Mouse (Mus musculus) midbrain, postnatal 0 days (tissue): ENCODE measurements around the gene Leng1. TPM values are rescaled to one million over a fixed set of nuclear protein-coding genes. Genes with fewer than 3 reads are reported as not detected.

ENCODE experiments used
- ATAC-seq: fragments of 200-750 bp; cut with Nextera tagmentation; 2 replicates; pipeline ENCODE4 v1.8.0; 2017; ENCODE audit warnings: moderate number of reproducible peaks, mild to moderate bottlenecking, moderate TSS enrichment, moderate library complexity; ENCODE audit not compliant: low FRiP score
- DNase-seq: peaks from one replicate; pipeline ENCODE4 v3.0.0-alpha.2; 2015; ENCODE audit warnings: low spot score
- H3K27ac ChIP-seq: fragments of 300-500 bp; sonication (generic); 2 replicates; pipeline ENCODE4 v1.5.1; 2014; ENCODE audit warnings: low read depth, mild to moderate bottlenecking, low read length, mixed read lengths
- H3K27me3 ChIP-seq: fragments of 300-500 bp; sonication (generic); 2 replicates; pipeline ENCODE4 v1.6.1; 2014; ENCODE audit warnings: low read length, control low read depth, mixed read lengths; ENCODE audit not compliant: insufficient read depth
- H3K36me3 ChIP-seq: fragments of 300-500 bp; sonication (generic); 2 replicates; pipeline ENCODE4 v1.6.1; 2014; ENCODE audit warnings: low read length, control low read depth, mixed read lengths; ENCODE audit not compliant: insufficient read depth
- H3K4me1 ChIP-seq: fragments of 300-500 bp; sonication (generic); 2 replicates; pipeline ENCODE4 v1.6.1; 2014; ENCODE audit warnings: mild to moderate bottlenecking, control low read depth, antibody characterized with exemption, low read length, mixed read lengths; ENCODE audit not compliant: insufficient read depth
- H3K4me2 ChIP-seq: fragments of 300-500 bp; sonication (generic); 2 replicates; pipeline ENCODE4 v1.6.1; 2014; ENCODE audit warnings: low read depth, mild to moderate bottlenecking, low read length, mixed read lengths; ENCODE audit not compliant: poor library complexity, severe bottlenecking
- H3K4me3 ChIP-seq: fragments of 300-500 bp; sonication (generic); 2 replicates; pipeline ENCODE4 v1.5.1; 2014; ENCODE audit warnings: low read depth, mild to moderate bottlenecking, low read length, moderate library complexity
- H3K9ac ChIP-seq: fragments of 300-500 bp; sonication (generic); replicated peaks from 2 replicates; pipeline ENCODE4 v1.6.1; 2014; ENCODE audit warnings: mild to moderate bottlenecking, low read length, moderate library complexity, mixed read lengths; ENCODE audit not compliant: poor library complexity, severe bottlenecking
- H3K9me3 ChIP-seq: fragments of 300-500 bp; sonication (generic); 2 replicates; pipeline ENCODE4 v1.6.1; 2016; ENCODE audit warnings: low read length, control low read depth
- CTCF ChIP-seq: IDR thresholded peaks from 2 replicates; pipeline ENCODE4 v1.5.1; 2016; ENCODE audit warnings: antibody characterized with exemption, mild to moderate bottlenecking
- WGBS: fragments of 180-500 bp; shearing (Covaris S2); extraction: QIAGEN DNeasy Blood & Tissue Kit; methylation state at CpG from one replicate; pipeline ENCODE4 v1.1.7; 2014; 5-methylcytosine and 5-hydroxymethylcytosine counted together
- polyA plus RNA-seq: library from polyadenylated mRNA; unstranded; fragments of >200 nt; fragmentation: Nextera tagmentation; extraction: Ambion mirVana; gene quantifications from 2 replicates; pipeline ENCODE4 v1.2.1, GENCODE M21; 2015
- total RNA-seq: library from RNA; depleted of rRNA; stranded (reverse); fragments of >200 nt; gene quantifications from 2 replicates; pipeline ENCODE4 v1.2.3, GENCODE M21; 2014

Gene Leng1
- total and polyA plus RNA-seq, 2 experiments from 2014 or later: 5.2 to 11.2 TPM

GRCm38 (mm10) chr7:3666921-3667391 lies 1.3 kb upstream of the Leng1 start:
- no peaks in the 10 kb centered on the region for H3K27me3 ChIP-seq
- H3K4me1 ChIP-seq: peaks cover 5% of the 10 kb centered on the region; the same call in 1 of the 2 replicates
- WGBS: 20% methylated on average over 14 of the region's 14 CpGs
- ATAC-seq: no peak
- H3K27ac ChIP-seq: no peak overlapping the region
- no peak overlapping the region for H3K9ac ChIP-seq
- H3K4me2 ChIP-seq: no peak overlapping the region
- TF ChIP-seq CTCF: peak; percentile 40
- H3K4me3 ChIP-seq: no peak overlapping the region
- no peak for DNase-seq
- H3K9me3 ChIP-seq: no peaks in the 10 kb centered on the region
- H3K36me3 ChIP-seq: peaks cover 8% of the 10 kb centered on the region; the same call in 1 of the 2 replicates

- no peak for TF ChIP-seq CTCF
- 31% methylated on average over 15 of the region's 15 CpGs for WGBS
- Histone ChIP-seq H3K4me2 (peak overlapping the region; percentile 82), H3K9ac (peak overlapping the region; percentile 70), H3K36me3 (peaks cover 24% of the 10 kb centered on the region), H3K27ac (peak overlapping the region; percentile 72), H3K27me3 (no peaks in the 10 kb centered on the region), H3K4me1 (peaks cover 5% of the 10 kb centered on the region; the same call in 1 of the 2 replicates), H3K4me3 (peak overlapping the region; percentile 64), H3K9me3 (no peaks in the 10 kb centered on the region)
- DNase-seq: peak; percentile 10
- peak; percentile 15; the same call in 1 of the 2 replicates for ATAC-seq
Observed at GRCm38 (mm10) chr7:3664524-3665214, 971 bp downstream of the Leng1 start.

GRCm38 (mm10) chr7:3658578-3658977 lies 7.1 kb downstream of the Leng1 start:
- DNase-seq (no peak), ATAC-seq (no peak)
- Histone ChIP-seq H3K27ac (no peak overlapping the region), H3K27me3 (no peaks in the 10 kb centered on the region), H3K4me1 (no peaks in the 10 kb centered on the region), H3K4me2 (no peak overlapping the region), H3K9me3 (no peaks in the 10 kb centered on the region), H3K4me3 (no peak overlapping the region), H3K36me3 (peaks cover 74% of the 10 kb centered on the region), H3K9ac (no peak overlapping the region)
- 95% methylated on average over 14 of the region's 14 CpGs for whole genome bisulfite sequencing
- TF ChIP-seq CTCF: no peak

DNA sequence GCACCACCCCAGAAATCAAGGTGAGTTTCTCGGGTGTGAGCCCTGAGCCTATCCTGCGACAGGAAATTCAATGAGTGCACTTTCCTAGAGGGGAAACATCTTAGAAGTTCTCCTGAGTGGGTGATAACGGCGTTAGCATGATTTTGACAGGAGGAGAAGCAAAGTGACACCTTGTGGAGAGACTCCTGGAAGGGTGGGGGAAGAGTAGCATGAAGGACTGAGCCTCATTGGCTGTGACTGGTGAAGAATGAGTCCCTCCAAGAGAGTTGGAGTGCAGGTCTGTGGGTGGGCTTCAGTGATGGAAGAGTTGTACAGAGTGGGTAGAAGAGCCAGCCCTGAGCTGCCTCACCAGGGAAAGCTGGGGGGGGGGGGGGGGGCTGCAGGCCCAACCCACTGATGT lies 8.7 kb downstream of the Leng1 start:
- Histone ChIP-seq H3K4me3 (no peak overlapping the region), H3K36me3 (peaks cover 81% of the 10 kb centered on the region), H3K9me3 (no peaks in the 10 kb centered on the region), H3K4me2 (no peak overlapping the region), H3K4me1 (no peaks in the 10 kb centered on the region), H3K9ac (no peak overlapping the region), H3K27me3 (no peaks in the 10 kb centered on the region), H3K27ac (no peak overlapping the region)
- WGBS: 87% methylated on average over 4 of the region's 4 CpGs
- DNase-seq (no peak), ATAC-seq (no peak)
- TF ChIP-seq CTCF: no peak

- H3K9ac ChIP-seq: peak overlapping the region; percentile 96
- no peaks in the 10 kb centered on the region for H3K27me3 ChIP-seq
- H3K36me3 ChIP-seq: peaks cover 15% of the 10 kb centered on the region
- DNase-seq (no peak), ATAC-seq (no peak)
- no peak for TF ChIP-seq CTCF
- H3K9me3 ChIP-seq: no peaks in the 10 kb centered on the region
- H3K4me2 ChIP-seq: peak overlapping the region; percentile 86
- H3K4me3 ChIP-seq: peak overlapping the region; percentile 93
- WGBS: 67% methylated on average over 4 of the region's 4 CpGs
- no peak overlapping the region for H3K27ac ChIP-seq
- peaks cover 13% of the 10 kb centered on the region for H3K4me1 ChIP-seq
Observed at GRCm38 (mm10) chr7:3646641-3647040, 19.0 kb downstream of the Leng1 start.

DNA sequence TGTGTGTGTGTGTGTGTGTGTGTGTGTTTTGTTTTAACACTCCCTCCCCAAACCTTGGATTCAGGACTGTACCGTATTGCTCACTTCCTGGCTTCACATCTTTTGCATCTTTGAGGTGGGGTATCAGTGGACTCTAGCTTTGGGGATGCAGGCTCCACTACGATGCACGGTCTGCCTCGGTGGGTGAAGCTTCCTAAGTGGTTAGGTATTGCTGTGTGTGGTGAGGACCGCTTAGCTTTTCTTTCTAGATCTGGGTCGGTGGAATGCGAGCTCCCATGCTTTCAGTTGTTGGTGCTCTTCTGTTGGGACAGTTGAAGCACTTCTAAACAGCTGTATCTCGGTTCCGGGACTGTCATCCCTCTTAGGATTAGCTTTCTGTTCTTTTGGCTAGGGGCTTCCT lies 19.5 kb downstream of the Leng1 start:
- peak overlapping the region; percentile 96 for H3K9ac ChIP-seq
- ATAC-seq (no peak), DNase-seq (no peak)
- H3K9me3 ChIP-seq: no peaks in the 10 kb centered on the region
- peaks cover 11% of the 10 kb centered on the region for H3K36me3 ChIP-seq
- H3K27me3 ChIP-seq: no peaks in the 10 kb centered on the region
- WGBS: 19% methylated on average over 9 of the region's 9 CpGs
- H3K27ac ChIP-seq: peak overlapping the region; percentile 94
- H3K4me3 ChIP-seq: peak overlapping the region; percentile 93
- peak overlapping the region; percentile 86 for H3K4me2 ChIP-seq
- peaks cover 13% of the 10 kb centered on the region for H3K4me1 ChIP-seq
- TF ChIP-seq CTCF: no peak
